8 mouse cellular contexts compared by ENCODE assay signal in genomic region chr10:40347461-40347954, GRCm38 (mm10). TPM values are rescaled to one million over a fixed set of nuclear protein-coding genes. Genes with fewer than 3 reads are reported as not detected.
DNase-seq lines count a peak whose midpoint lies in the region; ATAC-seq lines count a peak whose summit lies in the region.

No protein-coding gene starts in this region.

- peak overlapping the region; percentile 34; the same call in 1 of the 2 replicates for H3K4me2 ChIP-seq in heart, embryonic 12.5 days
- H3K4me2 ChIP-seq in embryonic facial prominence, embryonic 12.5 days (replicated peaks), result peak overlapping the region; percentile 57
- peak overlapping the region; percentile 83 for H3K4me2 ChIP-seq in liver, embryonic 12.5 days

- H3K4me3 ChIP-seq in heart, embryonic 12.5 days, result 0 out of 2 replicates have a peak overlapping the region, but pooled peaks have one; percentile 2
- peak overlapping the region; percentile 82; the same call in 1 of the 2 replicates for H3K4me3 ChIP-seq in embryonic facial prominence, embryonic 12.5 days
- H3K4me3 ChIP-seq in liver, embryonic 12.5 days, result peak overlapping the region; percentile 84

- ATAC-seq in heart, embryonic 12.5 days (ENCODE audit: insufficient number of reproducible peaks, low FRiP score), result no peak
- no peak for ATAC-seq in embryonic facial prominence, embryonic 12.5 days (ENCODE audit: insufficient number of reproducible peaks, insufficient read depth, low FRiP score, low TSS enrichment)
- ATAC-seq in liver, embryonic 12.5 days, result no peak

- peak overlapping the region; percentile 30; the same call in 1 of the 2 replicates for H3K27ac ChIP-seq in heart, embryonic 12.5 days (ENCODE audit: poor library complexity, severe bottlenecking)
- peak overlapping the region; percentile 95; the same call in 1 of the 2 replicates for H3K27ac ChIP-seq in embryonic facial prominence, embryonic 12.5 days
- H3K27ac ChIP-seq in liver, embryonic 12.5 days, result peak overlapping the region; percentile 99

- no peaks in the 10 kb centered on the region for H3K36me3 ChIP-seq in heart, embryonic 12.5 days
- no peaks in the 10 kb centered on the region for H3K36me3 ChIP-seq in embryonic facial prominence, embryonic 12.5 days
- H3K36me3 ChIP-seq in liver, embryonic 12.5 days, result no peaks in the 10 kb centered on the region

- peaks cover 11% of the 10 kb centered on the region for H3K4me1 ChIP-seq in heart, embryonic 12.5 days (replicated peaks)
- H3K4me1 ChIP-seq in embryonic facial prominence, embryonic 12.5 days, result peaks cover 17% of the 10 kb centered on the region
- peaks cover 28% of the 10 kb centered on the region for H3K4me1 ChIP-seq in liver, embryonic 12.5 days

- H3K27me3 ChIP-seq in heart, embryonic 12.5 days (replicated peaks), result no peaks in the 10 kb centered on the region
- H3K27me3 ChIP-seq in embryonic facial prominence, embryonic 12.5 days, result no peaks in the 10 kb centered on the region
- no peaks in the 10 kb centered on the region for H3K27me3 ChIP-seq in liver, embryonic 12.5 days (replicated peaks)

- no peak overlapping the region for H3K9ac ChIP-seq in heart, embryonic 12.5 days
- H3K9ac ChIP-seq in embryonic facial prominence, embryonic 12.5 days, result no peak overlapping the region; the same call in 1 of the 2 replicates
- H3K9ac ChIP-seq in liver, embryonic 12.5 days, result peak overlapping the region; percentile 75

- WGBS in heart, embryonic 12.5 days, result 61% methylated on average over 9 of the region's 9 CpGs
- WGBS in embryonic facial prominence, embryonic 12.5 days, result 73% methylated on average over 9 of the region's 9 CpGs
- 53% methylated on average over 9 of the region's 9 CpGs for WGBS in liver, embryonic 12.5 days (ENCODE audit: insufficient replicate concordance)

- H3K9me3 ChIP-seq in heart, embryonic 12.5 days (replicated peaks), result no peaks in the 10 kb centered on the region
- H3K9me3 ChIP-seq in embryonic facial prominence, embryonic 12.5 days, result no peaks in the 10 kb centered on the region
- H3K9me3 ChIP-seq in liver, embryonic 12.5 days (replicated peaks), result no peaks in the 10 kb centered on the region

- DNase-seq in heart, adult 18-20 months, result no peak
- peak; percentile 84 for DNase-seq in A20 (ENCODE audit: low read depth, low spot score)
- DNase-seq in Muller cell, postnatal 12 days (ENCODE audit: inconsistent ontology term), result no peak
- no peak for DNase-seq in cerebellum, adult 18-20 months
- DNase-seq in right cerebral cortex, postnatal 25 days, result no peak

RNA-seq across cellular contexts. Expression of gene Cdk19, which starts 8.1 kb away (rescaled TPM):
- 9.5 and 11.2 TPM in 2 replicates for polyA plus RNA-seq in heart, embryonic 12.5 days (2016; fragmentation: Nextera tagmentation; extraction: Ambion mirVana)
- 10 to 100 TPM in 1 of 2 experiments, 1 to 10 TPM in 1; 9.1 to 13.0 TPM for total RNA-seq in heart, adult 18-20 months (2021)
- 15.0 and 15.8 TPM in 2 replicates for polyA plus RNA-seq in embryonic facial prominence, embryonic 12.5 days (2016; fragmentation: Nextera tagmentation; extraction: Ambion mirVana)
- 4.4 and 4.8 TPM in 2 replicates for polyA plus RNA-seq in liver, embryonic 12.5 days (2016; fragmentation: Nextera tagmentation; extraction: Ambion mirVana)

RNA-seq across cellular contexts. Expression of gene Amd1, which starts 45.5 kb away (rescaled TPM):
- 47.1 and 51.9 TPM in 2 replicates for polyA plus RNA-seq in heart, embryonic 12.5 days (2016; fragmentation: Nextera tagmentation; extraction: Ambion mirVana)
- 100 to 1,000 TPM in 1 of 2 experiments, 10 to 100 TPM in 1; 97.9 to 132 TPM for total RNA-seq in heart, adult 18-20 months (2021)
- 59.2 and 65.4 TPM in 2 replicates for polyA plus RNA-seq in embryonic facial prominence, embryonic 12.5 days (2016; fragmentation: Nextera tagmentation; extraction: Ambion mirVana)
- 82.8 and 90.3 TPM in 2 replicates for polyA plus RNA-seq in liver, embryonic 12.5 days (2016; fragmentation: Nextera tagmentation; extraction: Ambion mirVana)

Comparison
In these comparisons a context has a peak if more than half of its experiments do, and no peak if none do; other contexts are left out.
1. H3K27ac ChIP-seq: peak in every context shown above with its lines; median percentile 99 in liver, embryonic 12.5 days; 95 in embryonic facial prominence, embryonic 12.5 days; 30 in heart, embryonic 12.5 days.
2. H3K4me3 ChIP-seq: peak in every context shown above with its lines; median percentile 84 in liver, embryonic 12.5 days; 82 in embryonic facial prominence, embryonic 12.5 days; 2 in heart, embryonic 12.5 days.